Mouse (Mus musculus): ENCODE measurements around the gene Actl7b. TPM values are rescaled to one million over a fixed set of nuclear protein-coding genes. Genes with fewer than 3 reads are reported as not detected.

Gene Actl7b
- not detected for polyA plus RNA-seq (2014; fragmentation: Illumina TruSeq; extraction: RNeasy Lipid Tissue Mini Kit (QIAGEN cat#74804); ENCODE audit: low read depth, low replicate concordance)

DNA sequence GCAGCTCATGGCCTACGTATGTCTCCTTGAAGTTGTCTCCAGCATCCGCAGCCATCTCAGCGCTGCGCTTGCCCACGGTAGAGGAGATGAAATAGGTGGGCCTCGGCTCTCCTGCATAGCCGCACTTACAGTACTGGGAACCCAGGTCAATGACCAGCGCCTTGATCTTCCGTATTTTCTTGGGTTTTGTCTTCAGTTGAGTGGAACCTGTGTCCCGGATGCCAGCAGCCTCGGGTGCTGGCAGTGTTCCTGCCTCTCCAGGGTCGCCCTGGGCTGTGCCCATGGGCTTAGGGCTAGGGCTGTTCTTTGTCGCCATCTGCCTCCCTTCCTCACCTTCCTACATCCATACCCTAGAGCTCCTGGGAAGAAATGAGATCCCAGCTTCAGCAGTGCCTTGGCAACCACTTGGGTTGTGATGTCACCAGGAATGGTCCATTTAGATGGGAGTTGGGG is at the start of gene Actl7b:
Gene Actl7b (minus strand): TSS at position 403 of the 453 bp plus-strand sequence.

GRCm38 (mm10) chr4:56743363-56744195 is 2.3 kb upstream of the Actl7b start, which contains the start of gene Actl7a:
Gene Actl7a, plus strand, starts transcription at chr4:56743413.

DNA sequence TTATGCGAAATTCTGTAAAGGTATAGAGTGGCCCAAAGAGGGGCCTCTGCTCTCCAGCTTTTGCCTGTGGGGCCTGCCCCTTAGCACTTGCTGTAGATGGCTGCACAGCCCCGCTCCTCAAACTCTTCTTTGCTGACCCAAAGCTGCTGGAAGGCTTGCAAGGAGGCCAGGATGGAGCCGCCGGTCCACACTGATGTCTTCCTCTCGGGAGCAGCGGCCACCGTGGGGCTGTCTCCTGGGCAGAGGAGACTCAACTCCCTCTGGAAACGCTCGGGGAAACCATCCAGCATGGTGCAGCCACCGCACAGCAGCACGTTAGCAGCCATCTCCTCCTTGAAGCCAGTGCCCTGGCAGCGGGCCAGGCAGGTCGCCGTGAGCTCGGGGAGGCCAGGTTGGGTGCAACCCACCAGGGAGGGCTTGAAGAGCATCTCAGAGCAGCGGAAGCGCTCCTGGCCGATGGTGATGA is 1.2 kb downstream of the Actl7b start, which contains the start of gene Gm26657:
Gene Gm26657 (plus strand): TSS at position 51 of the 466 bp plus-strand sequence.

Other genes with a start within 250 kb of the Actl7b start
- gene Gm26657, start 1.4 kb downstream of the Actl7b start, polyA plus RNA-seq (2014; fragmentation: Illumina TruSeq; extraction: RNeasy Lipid Tissue Mini Kit (QIAGEN cat#74804); ENCODE audit: low read depth, low replicate concordance), result not detected
- not detected for gene Actl7a, start 2.0 kb upstream of the Actl7b start, polyA plus RNA-seq (2014; fragmentation: Illumina TruSeq; extraction: RNeasy Lipid Tissue Mini Kit (QIAGEN cat#74804); ENCODE audit: low read depth, low replicate concordance)
- 21.2 TPM for gene Elp1, start 60.9 kb upstream of the Actl7b start, polyA plus RNA-seq (2014; fragmentation: Illumina TruSeq; extraction: RNeasy Lipid Tissue Mini Kit (QIAGEN cat#74804); ENCODE audit: low read depth, low replicate concordance)
- gene Fam206a, start 60.9 kb upstream of the Actl7b start, polyA plus RNA-seq (2014; fragmentation: Illumina TruSeq; extraction: RNeasy Lipid Tissue Mini Kit (QIAGEN cat#74804); ENCODE audit: low read depth, low replicate concordance), result 15.5 TPM
- gene Ctnnal1, start 123.7 kb upstream of the Actl7b start, polyA plus RNA-seq (2014; fragmentation: Illumina TruSeq; extraction: RNeasy Lipid Tissue Mini Kit (QIAGEN cat#74804); ENCODE audit: low read depth, low replicate concordance), result 39.8 TPM
- gene Tmem245, start 206.0 kb upstream of the Actl7b start, polyA plus RNA-seq (2014; fragmentation: Illumina TruSeq; extraction: RNeasy Lipid Tissue Mini Kit (QIAGEN cat#74804); ENCODE audit: low read depth, low replicate concordance), result 40.7 TPM
- gene Frrs1l, start 248.9 kb upstream of the Actl7b start, polyA plus RNA-seq (2014; fragmentation: Illumina TruSeq; extraction: RNeasy Lipid Tissue Mini Kit (QIAGEN cat#74804); ENCODE audit: low read depth, low replicate concordance), result not detected